Mouse (Mus musculus) natural killer cell, adult 2 months (primary cell): ENCODE measurements around the gene Plpp1.

Experiments
- DNase-seq, 2 experiments: peaks; one replicate each; pipeline ENCODE4 v3.0.0; 2022; ENCODE audit warnings: low spot score in 2 of 2

Plpp1 gene

GRCm38 (mm10) chr13:112773991-112774675, 26.5 kb upstream of the Plpp1 start:
- DNase-seq: no peak

GRCm38 (mm10) chr13:112775856-112776255, 24.7 kb upstream of the Plpp1 start:
- DNase-seq: no peak

GRCm38 (mm10) chr13:112778407-112778806, 22.2 kb upstream of the Plpp1 start:
- DNase-seq: no peak

GRCm38 (mm10) chr13:112785305-112785704, 15.3 kb upstream of the Plpp1 start:
- no peak for DNase-seq

- no peak for DNase-seq
These were observed 14.4 kb upstream of the Plpp1 start for GRCm38 (mm10) chr13:112786142-112786541.

- DNase-seq: no peak
These were observed 13.6 kb upstream of the Plpp1 start for GRCm38 (mm10) chr13:112786942-112787533.

GRCm38 (mm10) chr13:112790774-112791173, 9.8 kb upstream of the Plpp1 start:
- DNase-seq: no peak

- DNase-seq: no peak
These were observed 8.7 kb upstream of the Plpp1 start for GRCm38 (mm10) chr13:112791906-112792305.

GRCm38 (mm10) chr13:112798243-112798952, 2.2 kb upstream of the Plpp1 start:
- DNase-seq: no peak

GRCm38 (mm10) chr13:112798953-112799305, 1.7 kb upstream of the Plpp1 start:
- no peak for DNase-seq

- DNase-seq: no peak
These were observed 811 bp upstream of the Plpp1 start for GRCm38 (mm10) chr13:112799721-112800241.

GRCm38 (mm10) chr13:112801381-112802004, 901 bp downstream of the Plpp1 start:
- no peak for DNase-seq

- DNase-seq: no peak
These were observed 2.5 kb downstream of the Plpp1 start for GRCm38 (mm10) chr13:112803106-112803505.

- no peak for DNase-seq
These were observed 3.1 kb downstream of the Plpp1 start for GRCm38 (mm10) chr13:112803661-112804060.

- DNase-seq: no peak
These were observed 4.9 kb downstream of the Plpp1 start for GRCm38 (mm10) chr13:112805529-112805928.

GRCm38 (mm10) chr13:112807936-112808667, 7.5 kb downstream of the Plpp1 start:
- DNase-seq: no peak

GRCm38 (mm10) chr13:112809504-112810247, 9.1 kb downstream of the Plpp1 start:
- DNase-seq: no peak

- DNase-seq: no peak
These were observed 9.7 kb downstream of the Plpp1 start for GRCm38 (mm10) chr13:112810248-112810645.

GRCm38 (mm10) chr13:112810751-112811150, 10.2 kb downstream of the Plpp1 start:
- no peak for DNase-seq

- DNase-seq: no peak
These were observed 11.3 kb downstream of the Plpp1 start for GRCm38 (mm10) chr13:112811708-112812403.
